Mouse (Mus musculus) stomach, embryonic 14.5 days (tissue): ENCODE measurements around the gene Adcy10. TPM values are rescaled to one million over a fixed set of nuclear protein-coding genes. Genes with fewer than 3 reads are reported as not detected.

Experiments used
- polyA plus RNA-seq: library from polyadenylated mRNA; unstranded; fragments of >200 nt; fragmentation: Nextera tagmentation; extraction: Ambion mirVana; gene quantifications from 2 replicates; pipeline ENCODE4 v1.2.1, GENCODE M21; 2014

Adcy10 gene
- polyA plus RNA-seq, 1 experiment from 2014 or later = 0.39 TPM

Other genes starting within 250 kb of the Adcy10 start
- gene Tiprl, start 248.2 kb upstream of the Adcy10 start, polyA plus RNA-seq = 86.7 and 97.6 TPM in 2 replicates
- gene Gpr161, start 189.4 kb upstream of the Adcy10 start, polyA plus RNA-seq = 2.5 and 2.6 TPM in 2 replicates
- gene Dcaf6, start 24.7 kb upstream of the Adcy10 start, polyA plus RNA-seq = 24.5 and 26.1 TPM in 2 replicates
- 154 and 161 TPM in 2 replicates for gene Mpc2, start 24.5 kb upstream of the Adcy10 start, polyA plus RNA-seq
- 201 and 203 TPM in 2 replicates for gene Mpzl1, start 149.4 kb downstream of the Adcy10 start, polyA plus RNA-seq
- gene Rcsd1, start 224.6 kb downstream of the Adcy10 start, polyA plus RNA-seq = 37.2 and 44.0 TPM in 2 replicates